Comparison of ENCODE assay signal across 7 mouse cellular contexts in the genomic region with DNA sequence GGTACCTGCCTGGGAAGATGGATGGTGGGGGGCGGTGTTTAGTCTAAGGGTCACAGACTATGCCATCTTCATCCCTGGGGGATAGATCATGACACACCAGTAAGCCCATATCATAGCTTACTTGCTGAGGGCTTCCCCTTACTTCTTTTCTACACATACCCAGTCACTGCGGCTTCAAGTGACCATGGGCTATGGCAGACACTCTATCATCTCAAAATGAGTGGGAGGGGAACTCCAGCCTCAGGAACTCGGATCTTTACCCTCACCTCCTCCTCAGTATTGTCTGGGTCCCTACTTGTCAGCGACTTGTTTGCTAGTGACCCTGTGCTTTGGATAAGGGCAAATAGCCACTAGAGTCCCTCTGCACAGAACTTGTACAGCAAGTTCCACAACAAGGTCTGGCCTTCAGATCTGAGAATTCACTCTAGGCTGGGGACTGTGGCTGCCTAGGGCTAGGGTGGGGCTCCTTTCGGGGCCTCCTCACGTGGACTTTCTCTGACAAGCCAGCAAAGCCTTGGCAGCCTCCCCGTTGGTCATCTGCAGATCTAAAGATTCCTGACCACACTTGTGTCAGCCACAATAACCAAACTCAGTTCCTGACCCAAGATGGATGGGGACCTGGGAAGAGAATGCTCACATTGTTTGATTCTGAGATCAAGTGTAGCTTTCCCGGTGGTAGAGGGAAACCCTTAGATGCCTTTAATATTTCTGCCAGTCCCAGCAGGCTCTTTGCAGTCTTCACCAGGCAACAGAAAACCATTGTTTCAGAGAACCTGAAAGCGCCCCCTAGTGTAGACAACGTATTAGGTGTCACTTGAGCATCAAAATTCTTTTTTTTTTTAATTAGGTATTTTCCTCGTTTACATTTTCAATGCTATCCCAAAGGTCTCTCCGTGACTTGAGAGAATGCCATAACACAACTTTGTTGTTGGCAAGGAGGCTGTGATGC. TPM values are rescaled to one million over a fixed set of nuclear protein-coding genes. Genes with fewer than 3 reads are reported as not detected.
DNase-seq lines count a peak whose midpoint lies in the region; ATAC-seq lines count a peak whose summit lies in the region.

No protein-coding gene starts in this region.

- no peaks in the 10 kb centered on the region for H3K27me3 ChIP-seq in midbrain, embryonic 14.5 days (ENCODE audit: control insufficient read depth, insufficient read depth, low read length)
- no peaks in the 10 kb centered on the region for H3K27me3 ChIP-seq in midbrain, embryonic 13.5 days

- 65% methylated on average over 12 of the region's 12 CpGs for WGBS in midbrain, embryonic 14.5 days
- 62% methylated on average over 12 of the region's 12 CpGs for WGBS in midbrain, embryonic 13.5 days

- H3K4me1 ChIP-seq in midbrain, embryonic 14.5 days (ENCODE audit: control insufficient read depth, insufficient read depth, low read length): peaks cover 3% of the 10 kb centered on the region; the same call in 1 of the 2 replicates
- H3K4me1 ChIP-seq in midbrain, embryonic 13.5 days (replicated peaks): peaks cover 13% of the 10 kb centered on the region; the same call in 1 of the 2 replicates

- H3K36me3 ChIP-seq in midbrain, embryonic 14.5 days (ENCODE audit: control insufficient read depth, insufficient read depth, low read length): no peaks in the 10 kb centered on the region
- H3K36me3 ChIP-seq in midbrain, embryonic 13.5 days: no peaks in the 10 kb centered on the region

- no peaks in the 10 kb centered on the region for H3K9me3 ChIP-seq in midbrain, embryonic 14.5 days (ENCODE audit: control insufficient read depth, low read length)
- H3K9me3 ChIP-seq in midbrain, embryonic 13.5 days: no peaks in the 10 kb centered on the region

- H3K27ac ChIP-seq in midbrain, embryonic 14.5 days (replicated peaks; ENCODE audit: low read depth, low read length): no peak overlapping the region
- H3K27ac ChIP-seq in midbrain, embryonic 13.5 days: no peak overlapping the region

- no peak overlapping the region for H3K4me3 ChIP-seq in midbrain, embryonic 14.5 days (replicated peaks; ENCODE audit: low read depth, low read length)
- no peak overlapping the region for H3K4me3 ChIP-seq in midbrain, embryonic 13.5 days (replicated peaks)

- no peak overlapping the region for H3K9ac ChIP-seq in midbrain, embryonic 14.5 days (replicated peaks; ENCODE audit: low read length)
- no peak overlapping the region for H3K9ac ChIP-seq in midbrain, embryonic 13.5 days (replicated peaks)

- DNase-seq in midbrain, embryonic 14.5 days: peak; percentile 55
- peak; percentile 28 to 40 for DNase-seq in kidney, postnatal 36 days
- peak; percentile 36 for DNase-seq in urinary bladder, postnatal 25 days (ENCODE audit: low spot score)
- no peak for DNase-seq in right cerebral cortex, postnatal 36 days (ENCODE audit: low spot score in 2 of 2)
- DNase-seq in MN1 (ENCODE audit: low spot score): no peak

- no peak for ATAC-seq in midbrain, embryonic 14.5 days (ENCODE audit: low FRiP score, low TSS enrichment)
- ATAC-seq in midbrain, embryonic 13.5 days: no peak
- 0 out of 2 replicates have a peak, but pooled peaks have one; percentile 50 for ATAC-seq in common myeloid progenitor, adult 5-6 weeks (replicated peaks; ENCODE audit: low read depth, poor library complexity, severe bottlenecking)

- no peak overlapping the region for H3K4me2 ChIP-seq in midbrain, embryonic 14.5 days (ENCODE audit: low read length)
- H3K4me2 ChIP-seq in midbrain, embryonic 13.5 days (replicated peaks): no peak overlapping the region

RNA-seq across cellular contexts. Expression of gene Epb41l4b, which starts 24.0 kb away (rescaled TPM):
- polyA plus RNA-seq in midbrain, embryonic 14.5 days (2014; fragmentation: Nextera tagmentation; extraction: Ambion mirVana): 3.8 and 5.1 TPM in 2 replicates
- 1.9 and 2.3 TPM in 2 replicates for polyA plus RNA-seq in midbrain, embryonic 13.5 days (2015; fragmentation: Nextera tagmentation; extraction: Ambion mirVana)
- total RNA-seq in common myeloid progenitor, adult 5-6 weeks (2017): 14.6 and 20.4 TPM in 2 replicates

Comparison
In these comparisons a context has a peak if more than half of its experiments do, and no peak if none do; other contexts are left out.
1. DNase-seq: peak in midbrain, embryonic 14.5 days (single experiment), kidney, postnatal 36 days (2 of 2) and urinary bladder, postnatal 25 days (single experiment); none in right cerebral cortex, postnatal 36 days (0 of 2) and MN1 (single experiment).